ENCODE assay signal across 8 mouse cellular contexts in genomic region chr12:32819823-32820605, GRCm38 (mm10). TPM values are rescaled to one million over a fixed set of nuclear protein-coding genes. Genes with fewer than 3 reads are reported as not detected.
DNase-seq lines count a peak whose midpoint lies in the region; ATAC-seq lines count a peak whose summit lies in the region.

No protein-coding gene starts in this region.

- ATAC-seq in intestine, embryonic 14.5 days (replicated peaks; ENCODE audit: low FRiP score, low TSS enrichment, low read depth), result peak; percentile 95

- H3K4me1 ChIP-seq in intestine, embryonic 14.5 days (replicated peaks; ENCODE audit: control insufficient read depth, insufficient read depth, low read length), result peaks cover 3% of the 10 kb centered on the region; the same call in 1 of the 2 replicates

- peaks cover 4% of the 10 kb centered on the region for H3K36me3 ChIP-seq in intestine, embryonic 14.5 days (ENCODE audit: control insufficient read depth, insufficient read depth, low read length)

- DNase-seq in adrenal gland, adult 18-20 months (ENCODE audit: low spot score in 2 of 2), result peak; percentile 99
- DNase-seq in embryo, embryonic 11 days, result peak; percentile 98
- DNase-seq in gastrocnemius, postnatal 25 days, result peak; percentile 100
- peak; percentile 99 for DNase-seq in intestine, embryonic 14.5 days (ENCODE audit: low spot score)
- peak; percentile 95 to 96 for DNase-seq in left cerebral cortex, postnatal 14 days (ENCODE audit: low spot score in 2 of 2)
- DNase-seq in mesoderm, embryonic 11.5 days (ENCODE audit: low read depth, low spot score), result peak; percentile 99
- peak; percentile 96 to 97 for DNase-seq in right cerebral cortex, postnatal 36 days (ENCODE audit: low spot score in 2 of 2)
- peak; percentile 98 for DNase-seq in yolk sac, embryonic 10.5 days (ENCODE audit: low spot score)

- no peaks in the 10 kb centered on the region for H3K27me3 ChIP-seq in intestine, embryonic 14.5 days (replicated peaks; ENCODE audit: control insufficient read depth, insufficient read depth, low read length)

- no peaks in the 10 kb centered on the region for H3K9me3 ChIP-seq in intestine, embryonic 14.5 days (ENCODE audit: control insufficient read depth, low read length)

- peak overlapping the region; percentile 74 for H3K4me2 ChIP-seq in intestine, embryonic 14.5 days (ENCODE audit: low read length)

- peak overlapping the region; percentile 72 for H3K9ac ChIP-seq in intestine, embryonic 14.5 days (ENCODE audit: low read length)

- under 1% methylated on average over 36 of the region's 80 CpGs for WGBS in intestine, embryonic 14.5 days

- peak overlapping the region; percentile 78 for H3K4me3 ChIP-seq in intestine, embryonic 14.5 days (ENCODE audit: low read depth, low read length)

- intact Hi-C loops in left cerebral cortex, postnatal 14 days (cut with DNase I), result loop anchor here (5.0 to 10.0 kb wide), 3 partner anchors 77 to 183 kb away; no protein-coding TSS in a partner anchor

- peak overlapping the region; percentile 97 for H3K27ac ChIP-seq in intestine, embryonic 14.5 days (ENCODE audit: low read depth)

RNA-seq across cellular contexts. Expression of gene Nampt, which starts 0.7 kb away (rescaled TPM):
- total RNA-seq in adrenal gland, adult 18-20 months (2021), result 100 to 1,000 TPM in 1 of 2 experiments, 10 to 100 TPM in 1; 78.1 to 102 TPM
- 10 to 100 TPM; 53.0 to 58.2 TPM for total RNA-seq in gastrocnemius, postnatal 25 days (2021)
- polyA plus RNA-seq in intestine, embryonic 14.5 days (2014; fragmentation: Nextera tagmentation; extraction: Ambion mirVana), result 28.4 and 29.6 TPM in 2 replicates
- total RNA-seq in left cerebral cortex, postnatal 14 days (2021), result 10 to 100 TPM; 34.0 to 37.1 TPM

Comparison
In these comparisons a context has a peak if more than half of its experiments do, and no peak if none do; other contexts are left out.
1. Peak in every context shown above with its lines: DNase-seq, ATAC-seq, H3K4me3 ChIP-seq and H3K27ac ChIP-seq.